Mouse (Mus musculus) forebrain, embryonic 15.5 days (tissue): ENCODE results near the gene Fbxw9. TPM values are rescaled to one million over a fixed set of nuclear protein-coding genes. Genes with fewer than 3 reads are reported as not detected.

Experiments
- ATAC-seq: fragments of 200-750 bp; cut with Nextera tagmentation; replicated peaks from 2 replicates; pipeline ENCODE4 v1.8.0; 2017; ENCODE audit warnings: mild to moderate bottlenecking, moderate TSS enrichment, moderate library complexity
- H3K27ac ChIP-seq: fragments of 300-500 bp; sonication (generic); replicated peaks from 2 replicates; pipeline ENCODE4 v1.5.1; 2015; ENCODE audit warnings: mild to moderate bottlenecking, inconsistent platforms
- H3K27me3 ChIP-seq: fragments of 300-500 bp; sonication (generic); 2 replicates; pipeline ENCODE4 v1.6.1; 2015; ENCODE audit warnings: inconsistent platforms
- H3K36me3 ChIP-seq: fragments of 300-500 bp; sonication (generic); 2 replicates; pipeline ENCODE4 v1.6.1; 2015; ENCODE audit warnings: mild to moderate bottlenecking, inconsistent platforms
- H3K4me1 ChIP-seq: fragments of 300-500 bp; sonication (generic); 2 replicates; pipeline ENCODE4 v1.6.1; 2015; ENCODE audit warnings: inconsistent platforms
- H3K4me2 ChIP-seq: fragments of 300-500 bp; sonication (generic); replicated peaks from 2 replicates; pipeline ENCODE4 v1.6.1; 2015; ENCODE audit warnings: mild to moderate bottlenecking, inconsistent platforms
- H3K4me3 ChIP-seq: fragments of 300-500 bp; sonication (generic); 2 replicates; pipeline ENCODE4 v1.5.1; 2015; ENCODE audit warnings: mild to moderate bottlenecking, inconsistent platforms
- H3K9ac ChIP-seq: fragments of 300-500 bp; sonication (generic); replicated peaks from 2 replicates; pipeline ENCODE4 v1.6.1; 2015; ENCODE audit warnings: mild to moderate bottlenecking, inconsistent platforms
- H3K9me3 ChIP-seq: fragments of 300-500 bp; sonication (generic); 2 replicates; pipeline ENCODE4 v1.6.1; 2016; ENCODE audit warnings: inconsistent platforms
- WGBS: fragments of 180-500 bp; shearing (Covaris S2); methylation state at CpG from one replicate; pipeline ENCODE4 v1.1.7; 2015; ENCODE audit warnings: mixed read lengths; 5-methylcytosine and 5-hydroxymethylcytosine counted together
- polyA plus RNA-seq: library from polyadenylated mRNA; unstranded; fragments of >200 nt; fragmentation: Nextera tagmentation; extraction: Ambion mirVana; gene quantifications from 2 replicates; pipeline ENCODE4 v1.2.1, GENCODE M21; 2015

The Fbxw9 gene
- polyA plus RNA-seq, result 63.0 and 67.1 TPM in 2 replicates

DNA sequence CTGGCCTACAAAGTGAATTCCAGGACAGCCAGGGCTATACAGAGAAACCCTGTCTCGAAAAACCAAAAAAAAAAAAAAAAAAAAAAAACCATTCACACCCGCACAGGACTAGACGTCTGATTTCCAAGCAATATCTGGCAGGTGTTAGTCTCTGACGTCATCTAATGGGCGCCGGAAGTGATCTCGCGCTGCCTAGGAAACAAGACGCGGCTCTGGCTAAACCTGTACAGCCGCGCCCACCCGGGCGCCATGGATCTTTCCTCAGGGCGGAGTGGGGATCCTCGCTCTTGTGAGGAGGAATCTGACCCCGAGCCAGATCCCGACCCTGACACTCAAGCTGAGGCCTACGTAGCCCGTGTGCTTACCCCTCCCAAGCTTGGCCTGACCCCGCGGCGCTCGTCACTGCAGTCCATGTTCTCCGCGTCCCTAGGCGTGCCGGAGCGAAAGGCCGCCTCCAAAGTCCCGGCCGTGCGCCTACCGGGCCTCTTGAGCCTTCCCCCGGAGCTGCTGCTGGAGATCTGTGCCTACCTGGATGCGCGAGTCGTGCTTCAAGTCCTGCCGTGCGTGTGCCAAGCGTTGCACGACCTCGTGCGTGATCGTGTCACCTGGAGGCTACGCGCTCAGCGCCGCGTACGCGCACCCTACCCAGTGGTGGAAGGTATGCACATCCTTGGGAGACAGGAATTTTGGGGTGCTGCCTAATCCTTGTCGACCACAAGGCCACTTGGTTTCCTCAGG is at the start of gene Fbxw9:
Fbxw9 (plus strand) TSS at position 177 of the 738 bp plus-strand sequence.
- peak within 1 kb of the TSS; percentile 55 for H3K27ac ChIP-seq
- peak within 1 kb of the TSS; percentile 76 for H3K4me2 ChIP-seq
- H3K9ac ChIP-seq, result peak within 1 kb of the TSS; percentile 70
- H3K9me3 ChIP-seq, result no peaks in the 10 kb centered on the region
- H3K4me3 ChIP-seq, result peak within 1 kb of the TSS; percentile 88
- H3K36me3 ChIP-seq, result peaks cover 24% of the 10 kb centered on the region
- H3K4me1 ChIP-seq, result peaks cover 21% of the 10 kb centered on the region
- H3K27me3 ChIP-seq, result no peaks in the 10 kb centered on the region
- under 1% methylated on average over 52 of the region's 53 CpGs for WGBS
- ATAC-seq, result peak; percentile 94

DNA sequence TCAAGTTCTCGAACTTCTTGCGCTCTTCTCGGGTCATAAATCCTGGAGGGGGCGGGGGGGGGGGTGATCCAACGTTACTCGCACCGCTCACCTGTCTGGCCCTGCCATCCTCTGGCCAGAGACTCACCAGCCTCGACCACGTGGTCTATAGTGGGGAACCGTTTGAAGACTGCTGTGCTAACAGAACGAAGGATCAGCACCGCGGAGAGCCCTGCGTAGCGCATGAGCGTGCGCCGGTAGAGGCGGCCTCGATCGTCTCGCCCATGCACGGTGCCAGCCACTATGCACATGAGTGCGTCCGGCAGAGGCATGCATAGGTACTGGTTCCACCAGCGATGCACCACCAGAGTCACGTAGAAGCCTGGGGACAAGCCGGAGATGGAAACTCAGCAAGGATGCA is 48.6 kb upstream of the Fbxw9 start:
- 19% methylated on average over 28 of the region's 28 CpGs for WGBS

DNA sequence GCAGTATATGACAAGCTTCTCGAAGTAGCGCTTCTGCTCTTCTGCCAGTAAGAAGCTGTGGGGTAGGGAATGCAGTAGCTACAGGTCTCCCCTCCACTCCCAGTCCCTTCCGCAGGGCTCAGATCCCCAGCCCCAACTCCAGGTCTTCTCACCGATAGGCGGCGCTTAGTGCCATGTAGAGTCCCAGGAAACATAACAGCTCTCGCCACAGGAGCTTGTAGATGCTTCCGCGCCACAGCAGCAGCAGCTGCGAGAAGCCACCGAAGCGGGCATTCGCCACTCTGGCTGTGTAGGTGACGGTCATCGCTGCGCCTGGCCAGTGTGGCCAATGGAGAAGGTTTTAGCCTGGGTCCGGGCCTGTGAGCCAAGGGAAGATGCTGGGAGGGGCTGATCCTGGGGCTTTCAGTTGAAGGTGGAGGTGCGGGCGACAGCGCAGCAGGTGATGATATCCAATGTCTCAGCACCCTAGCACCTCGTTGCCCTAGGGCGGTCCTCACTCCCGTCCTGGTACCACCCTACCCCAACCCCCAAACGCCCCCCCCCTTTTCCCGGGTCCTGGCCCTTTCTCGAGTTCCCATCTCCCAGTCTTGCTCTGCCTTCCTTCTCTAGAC is 46.5 kb upstream of the Fbxw9 start:
- Histone ChIP-seq H3K9me3 (no peaks in the 10 kb centered on the region), H3K4me1 (peaks cover 6% of the 10 kb centered on the region), H3K9ac (peak overlapping the region; percentile 39), H3K36me3 (peaks cover 13% of the 10 kb centered on the region), H3K4me3 (peak overlapping the region; percentile 36), H3K27ac (no peak overlapping the region), H3K4me2 (peak overlapping the region; percentile 66), H3K27me3 (peaks cover 33% of the 10 kb centered on the region)
- ATAC-seq, result peak; percentile 68; the same call in 1 of the 2 replicates
- WGBS, result 3% methylated on average over 26 of the region's 26 CpGs

More for the DNA sequence above, 48.6 kb upstream of the Fbxw9 start:
- H3K9ac ChIP-seq, result no peak overlapping the region
- H3K27ac ChIP-seq, result no peak overlapping the region
- ATAC-seq, result no peak
- no peaks in the 10 kb centered on the region for H3K9me3 ChIP-seq
- H3K36me3 ChIP-seq, result no peaks in the 10 kb centered on the region
- no peak overlapping the region for H3K4me3 ChIP-seq
- H3K4me1 ChIP-seq, result peaks cover 6% of the 10 kb centered on the region
- no peak overlapping the region for H3K4me2 ChIP-seq
- peaks cover 37% of the 10 kb centered on the region for H3K27me3 ChIP-seq

DNA sequence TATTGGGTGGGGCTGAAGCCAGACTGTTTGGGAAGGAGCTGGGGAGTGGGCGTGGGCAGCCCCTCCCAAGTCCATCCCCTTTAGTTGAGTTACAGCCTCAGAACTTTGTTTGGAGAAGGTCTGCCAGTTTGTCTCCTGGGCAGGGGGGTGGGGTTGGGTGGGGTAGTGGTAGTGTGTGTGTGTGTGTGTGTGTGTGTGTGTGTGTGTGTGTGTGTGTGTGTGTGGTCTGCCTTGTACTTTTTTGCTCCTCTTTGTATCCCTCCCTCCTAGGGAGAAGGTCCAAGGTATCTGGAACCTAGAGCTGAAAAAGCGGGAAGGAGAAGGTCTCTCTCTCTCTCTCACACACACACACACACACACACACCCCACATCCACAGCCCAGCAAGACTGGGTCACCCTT is 45.4 kb upstream of the Fbxw9 start, which contains the start of gene Best2:
Best2 (minus strand) TSS at position 101 of the 400 bp plus-strand sequence.
- Histone ChIP-seq H3K4me2 (peak within 1 kb of the TSS; percentile 66), H3K9ac (peak within 1 kb of the TSS; percentile 39), H3K27ac (no peak within 1 kb of the TSS), H3K36me3 (peaks cover 23% of the 10 kb centered on the region), H3K27me3 (peaks cover 28% of the 10 kb centered on the region), H3K4me1 (peaks cover 6% of the 10 kb centered on the region), H3K4me3 (peak within 1 kb of the TSS; percentile 36), H3K9me3 (no peaks in the 10 kb centered on the region)
- ATAC-seq, result no peak
- WGBS, result 73% methylated on average over 2 of the region's 2 CpGs

DNA sequence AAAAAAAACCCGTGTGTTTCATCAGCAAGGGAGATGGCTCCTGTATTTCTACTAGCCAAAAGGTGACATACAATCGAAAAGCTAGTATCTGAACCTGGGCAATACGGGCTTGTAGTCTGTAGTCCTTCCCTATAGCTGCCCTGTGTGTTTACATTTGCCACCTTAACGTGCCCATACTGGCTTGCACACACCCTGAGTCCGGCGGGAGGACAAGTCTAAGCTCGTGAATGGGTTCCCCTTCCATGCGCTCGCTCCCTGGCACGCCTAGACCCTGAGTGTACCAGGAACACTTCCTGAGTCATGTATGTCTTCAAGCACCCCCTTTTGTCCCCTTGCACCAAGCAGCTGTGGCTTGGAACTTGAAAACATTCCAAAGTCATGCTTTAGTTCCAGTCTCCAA is 43.1 kb upstream of the Fbxw9 start:
- H3K36me3 ChIP-seq, result peaks cover 38% of the 10 kb centered on the region
- H3K4me2 ChIP-seq, result no peak overlapping the region
- no peaks in the 10 kb centered on the region for H3K9me3 ChIP-seq
- peaks cover 14% of the 10 kb centered on the region for H3K27me3 ChIP-seq
- 72% methylated on average over 10 of the region's 10 CpGs for WGBS
- H3K9ac ChIP-seq, result no peak overlapping the region
- ATAC-seq, result no peak
- H3K27ac ChIP-seq, result no peak overlapping the region
- no peak overlapping the region for H3K4me3 ChIP-seq
- H3K4me1 ChIP-seq, result peaks cover 6% of the 10 kb centered on the region

DNA sequence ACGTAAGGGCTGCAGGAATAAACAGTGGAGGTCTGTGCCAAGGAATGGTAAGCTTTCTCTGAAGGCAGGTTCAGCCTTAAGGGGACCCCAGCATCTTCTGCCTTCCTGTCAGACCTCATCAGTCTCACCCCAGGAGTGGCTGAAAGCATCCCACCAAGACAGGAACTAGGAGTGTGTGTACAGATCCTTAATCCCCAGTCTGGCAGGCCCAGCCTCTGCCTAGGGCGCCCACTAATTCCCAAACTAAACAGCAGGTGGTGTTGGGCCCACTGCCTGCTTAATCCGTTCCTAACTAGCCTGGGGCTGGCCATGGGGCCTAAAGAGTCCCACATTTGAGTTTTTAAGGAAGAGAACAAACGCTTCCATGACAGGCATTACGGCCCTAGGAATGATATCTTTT is 42.6 kb upstream of the Fbxw9 start:
- Histone ChIP-seq H3K27ac (no peak overlapping the region), H3K36me3 (peaks cover 42% of the 10 kb centered on the region), H3K4me2 (no peak overlapping the region), H3K9me3 (no peaks in the 10 kb centered on the region), H3K27me3 (peaks cover 12% of the 10 kb centered on the region), H3K9ac (no peak overlapping the region), H3K4me1 (peaks cover 6% of the 10 kb centered on the region), H3K4me3 (no peak overlapping the region)
- 18% methylated on average over 5 of the region's 5 CpGs for WGBS
- no peak for ATAC-seq

DNA sequence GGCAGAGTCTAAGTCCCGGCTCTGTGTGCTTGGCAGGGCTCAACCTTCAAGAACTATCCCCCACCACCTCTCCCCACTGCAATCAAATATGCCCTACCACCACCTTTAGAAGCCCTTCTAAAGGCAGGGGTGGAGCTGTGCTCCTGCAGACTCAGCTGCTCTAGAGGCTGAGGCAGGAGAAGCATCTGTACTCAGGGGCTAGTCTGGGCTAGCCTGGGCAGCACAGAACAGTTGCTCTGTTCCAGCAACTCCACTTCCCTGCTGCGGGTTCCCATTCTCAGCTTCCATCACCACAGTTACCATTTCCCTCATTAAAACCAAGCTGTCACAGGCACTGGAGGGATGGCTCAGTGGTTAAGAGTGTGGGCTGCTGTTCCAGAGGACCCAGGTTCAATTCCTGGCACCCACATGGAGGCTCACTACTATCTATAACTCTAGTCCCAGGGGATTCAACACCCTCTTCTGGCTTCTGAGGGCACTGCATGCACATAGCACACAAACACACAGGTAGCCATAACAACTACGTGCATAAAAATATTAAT is 38.3 kb upstream of the Fbxw9 start:
- 97% methylated on average over 3 of the region's 3 CpGs for WGBS
- no peaks in the 10 kb centered on the region for H3K9me3 ChIP-seq
- H3K27ac ChIP-seq, result no peak overlapping the region
- H3K4me1 ChIP-seq, result peaks cover 27% of the 10 kb centered on the region
- no peak for ATAC-seq
- H3K27me3 ChIP-seq, result no peaks in the 10 kb centered on the region
- H3K36me3 ChIP-seq, result peaks cover 57% of the 10 kb centered on the region
- H3K4me3 ChIP-seq, result no peak overlapping the region
- H3K9ac ChIP-seq, result no peak overlapping the region
- H3K4me2 ChIP-seq, result no peak overlapping the region

DNA sequence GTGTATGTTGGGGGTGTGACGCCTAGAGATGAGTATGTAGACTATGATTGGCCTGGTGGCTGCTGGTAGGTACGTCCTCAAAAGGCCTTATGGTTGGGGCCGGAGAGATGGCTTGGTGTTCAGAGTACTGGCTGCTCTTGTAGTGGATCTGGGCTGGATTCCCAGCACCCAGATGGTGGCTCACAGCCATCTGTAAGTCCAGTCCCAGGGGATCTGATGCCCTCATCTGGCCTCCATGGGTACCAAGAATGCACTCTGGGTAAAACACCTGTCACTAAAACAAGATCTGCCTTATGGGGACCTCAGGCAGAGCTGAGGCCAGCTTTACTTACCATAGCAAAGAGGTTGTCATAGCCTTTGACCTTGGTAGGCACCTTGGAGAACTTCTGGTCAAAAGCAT is 36.0 kb upstream of the Fbxw9 start:
- H3K4me2 ChIP-seq, result peak overlapping the region; percentile 71
- H3K4me3 ChIP-seq, result peak overlapping the region; percentile 92; the same call in 1 of the 2 replicates
- H3K36me3 ChIP-seq, result peaks cover 39% of the 10 kb centered on the region
- H3K9me3 ChIP-seq, result no peaks in the 10 kb centered on the region
- H3K27ac ChIP-seq, result no peak overlapping the region
- peaks cover 39% of the 10 kb centered on the region for H3K4me1 ChIP-seq
- no peak for ATAC-seq
- WGBS, result 93% methylated on average over 3 of the region's 3 CpGs
- H3K9ac ChIP-seq, result no peak overlapping the region
- H3K27me3 ChIP-seq, result no peaks in the 10 kb centered on the region

DNA sequence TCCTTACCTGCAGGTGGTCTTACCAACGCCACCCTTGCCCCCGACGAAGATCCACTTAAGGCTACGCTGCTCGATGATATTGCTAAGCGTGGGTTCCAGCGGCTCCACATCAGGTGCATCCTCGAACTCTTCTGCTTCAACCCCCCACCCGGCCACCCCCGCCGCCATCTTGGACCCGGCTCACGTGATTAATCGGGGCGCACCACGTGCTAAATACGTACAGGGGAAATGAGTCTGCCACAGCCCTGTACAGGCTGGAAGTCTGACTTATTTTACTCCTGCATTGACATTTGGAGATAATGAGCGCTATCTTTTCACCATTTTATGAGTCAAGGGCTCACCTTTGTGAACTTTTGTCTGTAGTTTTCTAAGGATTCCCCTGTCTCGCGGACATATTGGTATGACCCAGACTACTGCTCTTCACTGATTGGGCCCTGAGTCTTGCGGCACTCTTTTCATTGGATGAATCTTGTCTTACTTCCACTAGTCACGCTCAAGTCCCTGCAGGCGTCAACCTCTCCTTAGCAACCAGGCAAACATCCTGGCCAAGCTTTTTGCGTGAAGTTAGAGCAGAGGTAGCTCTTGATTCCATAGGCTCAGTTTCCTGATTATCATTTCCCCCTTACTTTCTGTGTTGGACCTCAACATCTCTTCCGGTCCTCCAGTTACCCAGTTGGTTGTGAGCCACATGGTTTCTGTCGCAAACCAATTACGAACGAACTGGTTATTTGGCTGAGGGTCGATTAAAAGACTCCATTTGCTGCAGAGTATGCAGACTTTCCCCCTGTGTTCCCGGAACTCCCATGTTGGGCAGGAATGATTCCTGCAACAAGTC is 34.5 kb upstream of the Fbxw9 start, which contains the start of gene Asna1:
Asna1 (minus strand) TSS at position 184 of the 835 bp plus-strand sequence.
- peak; percentile 91 for ATAC-seq
- WGBS, result 7% methylated on average over 30 of the region's 30 CpGs
- peaks cover 33% of the 10 kb centered on the region for H3K36me3 ChIP-seq

DNA sequence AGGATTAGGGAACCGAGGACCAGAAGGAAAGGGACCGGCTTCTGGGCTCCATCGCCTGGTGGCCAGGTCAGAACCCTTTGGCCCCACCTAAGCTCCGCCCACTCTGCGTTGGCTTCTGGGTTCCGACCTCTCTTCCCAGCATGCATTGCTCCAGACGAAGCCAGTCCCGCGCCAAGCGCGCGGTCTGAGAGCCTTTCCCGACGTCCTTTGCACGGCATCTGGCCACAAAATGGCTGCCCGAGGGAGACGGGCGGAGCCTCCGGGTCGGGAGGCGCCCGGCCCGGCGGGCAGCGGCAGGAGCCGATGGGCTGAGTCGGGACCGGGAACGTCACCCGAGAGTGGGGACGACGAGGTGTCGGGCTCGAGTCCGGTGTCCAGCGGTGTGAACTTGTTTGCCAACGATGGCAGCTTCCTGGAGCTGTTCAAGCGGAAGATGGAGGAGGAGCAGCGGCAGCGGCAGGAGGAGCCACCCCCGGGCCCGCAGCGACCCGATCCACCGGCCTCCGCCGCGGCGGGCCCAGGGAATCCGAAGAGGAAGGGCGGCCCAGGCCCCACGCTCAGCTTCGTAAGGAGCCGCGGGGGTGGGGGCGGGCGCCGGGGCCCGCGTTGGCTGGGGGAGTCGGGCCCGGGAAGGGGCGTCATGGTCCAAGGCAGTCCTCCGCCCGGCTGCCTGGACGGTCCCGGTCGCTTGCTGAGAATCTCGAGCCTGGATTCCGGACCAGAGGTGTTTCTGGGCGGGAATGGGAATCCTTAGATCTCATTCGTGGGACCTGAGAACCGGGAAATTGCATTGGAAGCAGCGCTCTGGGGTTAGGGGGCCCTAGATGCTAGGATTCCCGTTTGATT is 33.0 kb upstream of the Fbxw9 start, which contains the start of gene Trir:
Trir (plus strand) TSS at position 154 of the 846 bp plus-strand sequence.
- Histone ChIP-seq H3K4me3 (peak within 1 kb of the TSS; percentile 92), H3K27ac (peak within 1 kb of the TSS; percentile 84), H3K4me1 (peaks cover 44% of the 10 kb centered on the region), H3K36me3 (peaks cover 40% of the 10 kb centered on the region), H3K9ac (peak within 1 kb of the TSS; percentile 99), H3K9me3 (no peaks in the 10 kb centered on the region), H3K27me3 (no peaks in the 10 kb centered on the region), H3K4me2 (peak within 1 kb of the TSS; percentile 71)
- peak; percentile 76 for ATAC-seq
- under 1% methylated on average over 75 of the region's 75 CpGs for WGBS

More for the DNA sequence above, 34.5 kb upstream of the Fbxw9 start, which contains the start of gene Asna1:
- no peaks in the 10 kb centered on the region for H3K9me3 ChIP-seq
- H3K4me2 ChIP-seq, result peak within 1 kb of the TSS; percentile 71
- peak within 1 kb of the TSS; percentile 84 for H3K27ac ChIP-seq
- H3K4me1 ChIP-seq, result peaks cover 44% of the 10 kb centered on the region
- no peaks in the 10 kb centered on the region for H3K27me3 ChIP-seq
- H3K9ac ChIP-seq, result peak within 1 kb of the TSS; percentile 63
- peak within 1 kb of the TSS; percentile 92 for H3K4me3 ChIP-seq

DNA sequence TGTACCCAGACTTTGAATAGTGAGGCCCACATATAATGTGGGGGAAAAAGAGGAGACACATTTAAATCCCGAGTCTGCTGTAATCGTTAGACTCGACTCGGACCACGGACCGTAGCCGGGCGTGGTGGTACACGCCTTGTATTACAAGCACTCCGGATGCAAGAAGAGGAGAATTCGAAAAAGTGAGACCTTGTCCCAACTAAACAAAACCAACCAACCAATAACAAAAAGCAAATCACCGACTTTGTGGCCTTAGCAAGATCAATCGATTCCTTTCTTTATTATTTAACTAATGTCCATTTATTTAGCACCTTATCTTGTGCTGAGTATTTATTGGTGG is 32.4 kb upstream of the Fbxw9 start:
- H3K27me3 ChIP-seq, result no peaks in the 10 kb centered on the region
- ATAC-seq, result no peak
- H3K4me3 ChIP-seq, result peak overlapping the region; percentile 92
- H3K4me1 ChIP-seq, result peaks cover 44% of the 10 kb centered on the region
- H3K36me3 ChIP-seq, result peaks cover 40% of the 10 kb centered on the region
- peak overlapping the region; percentile 84 for H3K27ac ChIP-seq
- H3K4me2 ChIP-seq, result peak overlapping the region; percentile 71
- peak overlapping the region; percentile 99 for H3K9ac ChIP-seq
- WGBS, result 1% methylated on average over 13 of the region's 13 CpGs
- H3K9me3 ChIP-seq, result no peaks in the 10 kb centered on the region
